Mouse (Mus musculus) midbrain, postnatal 0 days (tissue): ENCODE results near the gene Phgdh. TPM values are rescaled to one million over a fixed set of nuclear protein-coding genes. Genes with fewer than 3 reads are reported as not detected.

ENCODE experiments used
- ATAC-seq: fragments of 200-750 bp; cut with Nextera tagmentation; 2 replicates; pipeline ENCODE4 v1.8.0; 2017; ENCODE audit warnings: moderate number of reproducible peaks, mild to moderate bottlenecking, moderate TSS enrichment, moderate library complexity; ENCODE audit not compliant: low FRiP score
- DNase-seq: peaks from one replicate; pipeline ENCODE4 v3.0.0-alpha.2; 2015; ENCODE audit warnings: low spot score
- H3K27ac ChIP-seq: fragments of 300-500 bp; sonication (generic); 2 replicates; pipeline ENCODE4 v1.5.1; 2014; ENCODE audit warnings: low read depth, mild to moderate bottlenecking, low read length, mixed read lengths
- H3K27me3 ChIP-seq: fragments of 300-500 bp; sonication (generic); 2 replicates; pipeline ENCODE4 v1.6.1; 2014; ENCODE audit warnings: low read length, control low read depth, mixed read lengths; ENCODE audit not compliant: insufficient read depth
- H3K36me3 ChIP-seq: fragments of 300-500 bp; sonication (generic); 2 replicates; pipeline ENCODE4 v1.6.1; 2014; ENCODE audit warnings: low read length, control low read depth, mixed read lengths; ENCODE audit not compliant: insufficient read depth
- H3K4me1 ChIP-seq: fragments of 300-500 bp; sonication (generic); 2 replicates; pipeline ENCODE4 v1.6.1; 2014; ENCODE audit warnings: mild to moderate bottlenecking, control low read depth, antibody characterized with exemption, low read length, mixed read lengths; ENCODE audit not compliant: insufficient read depth
- H3K4me2 ChIP-seq: fragments of 300-500 bp; sonication (generic); 2 replicates; pipeline ENCODE4 v1.6.1; 2014; ENCODE audit warnings: low read depth, mild to moderate bottlenecking, low read length, mixed read lengths; ENCODE audit not compliant: poor library complexity, severe bottlenecking
- H3K4me3 ChIP-seq: fragments of 300-500 bp; sonication (generic); 2 replicates; pipeline ENCODE4 v1.5.1; 2014; ENCODE audit warnings: low read depth, mild to moderate bottlenecking, low read length, moderate library complexity
- H3K9ac ChIP-seq: fragments of 300-500 bp; sonication (generic); replicated peaks from 2 replicates; pipeline ENCODE4 v1.6.1; 2014; ENCODE audit warnings: mild to moderate bottlenecking, low read length, moderate library complexity, mixed read lengths; ENCODE audit not compliant: poor library complexity, severe bottlenecking
- H3K9me3 ChIP-seq: fragments of 300-500 bp; sonication (generic); 2 replicates; pipeline ENCODE4 v1.6.1; 2016; ENCODE audit warnings: low read length, control low read depth
- CTCF ChIP-seq: IDR thresholded peaks from 2 replicates; pipeline ENCODE4 v1.5.1; 2016; ENCODE audit warnings: antibody characterized with exemption, mild to moderate bottlenecking
- WGBS: fragments of 180-500 bp; shearing (Covaris S2); extraction: QIAGEN DNeasy Blood & Tissue Kit; methylation state at CpG from one replicate; pipeline ENCODE4 v1.1.7; 2014; 5-methylcytosine and 5-hydroxymethylcytosine counted together
- polyA plus RNA-seq: library from polyadenylated mRNA; unstranded; fragments of >200 nt; fragmentation: Nextera tagmentation; extraction: Ambion mirVana; gene quantifications from 2 replicates; pipeline ENCODE4 v1.2.1, GENCODE M21; 2015
- total RNA-seq: library from RNA; depleted of rRNA; stranded (reverse); fragments of >200 nt; gene quantifications from 2 replicates; pipeline ENCODE4 v1.2.3, GENCODE M21; 2014

The Phgdh gene
- total and polyA plus RNA-seq, 2 experiments from 2014 or later = 148 to 206 TPM

DNA sequence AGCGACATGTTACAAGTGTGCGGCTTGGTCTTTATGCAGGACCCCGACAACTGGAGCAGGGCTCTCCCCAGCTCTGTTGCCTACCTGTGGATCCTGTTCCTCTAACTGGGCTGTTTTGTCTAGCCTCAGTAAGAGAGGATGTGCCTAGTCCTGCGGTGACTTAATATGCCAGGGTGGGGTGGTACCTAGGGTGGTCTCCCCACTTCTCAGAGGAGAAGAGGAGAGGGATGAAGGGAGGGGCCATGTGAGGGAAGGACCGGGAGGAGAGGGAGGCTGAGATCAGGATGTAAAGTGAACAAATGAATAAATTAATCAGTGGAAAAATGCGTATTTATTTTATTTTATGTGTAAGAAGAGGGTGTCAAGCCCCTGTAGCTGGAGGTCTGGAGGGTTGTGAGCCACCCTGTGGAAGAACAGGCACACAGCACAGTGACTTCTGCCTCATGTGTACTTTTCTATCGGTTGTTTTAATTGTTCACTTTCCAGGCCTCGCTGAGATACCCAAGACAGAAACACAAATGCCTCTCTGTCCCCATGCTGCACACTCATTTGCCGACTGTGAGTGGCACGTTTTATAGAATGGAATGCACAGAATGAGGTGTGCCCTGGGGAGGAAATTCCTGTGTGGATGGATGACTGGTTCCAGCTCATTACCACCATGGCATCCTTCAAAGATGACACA, 15.7 kb upstream of the Phgdh start:
- no peak overlapping the region for H3K4me3 ChIP-seq
- H3K9ac ChIP-seq = no peak overlapping the region
- ATAC-seq (peak; percentile 41; the same call in 1 of the 2 replicates), DNase-seq (peak; percentile 18)
- WGBS = 59% methylated on average over 10 of the region's 10 CpGs
- peak; percentile 61 for TF ChIP-seq CTCF
- H3K4me1 ChIP-seq = no peaks in the 10 kb centered on the region
- H3K27ac ChIP-seq = no peak overlapping the region
- no peaks in the 10 kb centered on the region for H3K36me3 ChIP-seq
- H3K27me3 ChIP-seq = no peaks in the 10 kb centered on the region
- no peak overlapping the region for H3K4me2 ChIP-seq
- no peaks in the 10 kb centered on the region for H3K9me3 ChIP-seq

GRCm38 (mm10) chr3:98353892-98354291, 14.1 kb upstream of the Phgdh start:
- Histone ChIP-seq H3K27ac (no peak overlapping the region), H3K4me1 (no peaks in the 10 kb centered on the region), H3K4me2 (no peak overlapping the region), H3K9ac (no peak overlapping the region), H3K36me3 (no peaks in the 10 kb centered on the region), H3K27me3 (no peaks in the 10 kb centered on the region), H3K4me3 (no peak overlapping the region), H3K9me3 (no peaks in the 10 kb centered on the region)
- DNase-seq (peak; percentile 87), ATAC-seq (no peak)
- TF ChIP-seq CTCF = peak; percentile 75
- 32% methylated on average over 7 of the region's 7 CpGs for WGBS

GRCm38 (mm10) chr3:98348705-98349104, 8.9 kb upstream of the Phgdh start:
- Histone ChIP-seq H3K9me3 (no peaks in the 10 kb centered on the region), H3K4me2 (no peak overlapping the region), H3K27me3 (no peaks in the 10 kb centered on the region), H3K4me3 (no peak overlapping the region), H3K9ac (no peak overlapping the region), H3K36me3 (no peaks in the 10 kb centered on the region), H3K4me1 (no peaks in the 10 kb centered on the region), H3K27ac (no peak overlapping the region)
- DNase-seq (no peak), ATAC-seq (0 out of 2 replicates have a peak, but pooled peaks have one; percentile 38)
- WGBS = 22% methylated on average over 8 of the region's 8 CpGs
- no peak for TF ChIP-seq CTCF

GRCm38 (mm10) chr3:98348106-98348505, 8.3 kb upstream of the Phgdh start:
- ATAC-seq (no peak), DNase-seq (no peak)
- Histone ChIP-seq H3K4me2 (no peak overlapping the region), H3K27ac (no peak overlapping the region), H3K36me3 (no peaks in the 10 kb centered on the region), H3K9me3 (no peaks in the 10 kb centered on the region), H3K27me3 (no peaks in the 10 kb centered on the region), H3K4me1 (no peaks in the 10 kb centered on the region), H3K9ac (no peak overlapping the region), H3K4me3 (no peak overlapping the region)
- 88% methylated on average over 6 of the region's 6 CpGs for WGBS
- no peak for TF ChIP-seq CTCF

- Histone ChIP-seq H3K9me3 (no peaks in the 10 kb centered on the region), H3K4me3 (no peak overlapping the region), H3K9ac (no peak overlapping the region), H3K4me2 (no peak overlapping the region), H3K27ac (no peak overlapping the region), H3K27me3 (0 out of 2 replicates have a peak, but pooled peaks cover 3% of the 10 kb centered on the region), H3K4me1 (no peaks in the 10 kb centered on the region), H3K36me3 (no peaks in the 10 kb centered on the region)
- DNase-seq = no peak
- no peak for ATAC-seq
- no peak for TF ChIP-seq CTCF
- WGBS = 94% methylated on average over 3 of the region's 3 CpGs
Measured at GRCm38 (mm10) chr3:98343235-98343634, 3.4 kb upstream of the Phgdh start.

- TF ChIP-seq CTCF = no peak
- 84% methylated on average over 17 of the region's 17 CpGs for WGBS
Measured at GRCm38 (mm10) chr3:98340818-98341594, 1.2 kb upstream of the Phgdh start.

More at GRCm38 (mm10) chr3:98340818-98341594, 1.2 kb upstream of the Phgdh start:
- Histone ChIP-seq H3K36me3 (no peaks in the 10 kb centered on the region), H3K9me3 (no peaks in the 10 kb centered on the region), H3K4me2 (no peak overlapping the region), H3K4me1 (peaks cover 7% of the 10 kb centered on the region; the same call in 1 of the 2 replicates), H3K4me3 (no peak overlapping the region), H3K27ac (no peak overlapping the region), H3K9ac (no peak overlapping the region), H3K27me3 (0 out of 2 replicates have a peak, but pooled peaks cover 3% of the 10 kb centered on the region)
- ATAC-seq = no peak
- DNase-seq = no peak
